Mouse (Mus musculus): ENCODE data around the gene Cd59b. TPM values are rescaled to one million over a fixed set of nuclear protein-coding genes. Genes with fewer than 3 reads are reported as not detected.
"Not testable (repeated sequence)": the region's sequence is repeated elsewhere in the genome, so short reads cannot be mapped to it uniquely, and the experiment has no call there.

The Cd59b gene
- polyA plus RNA-seq, 1 experiment from 2014 or later = 2.0 TPM

GRCm38 (mm10) chr2:104082474-104082873 is 12.8 kb downstream of the Cd59b start:
- no peak overlapping the region for H3K27ac ChIP-seq (ENCODE audit: low read depth, low read length)
- ATAC-seq (ENCODE audit: low read depth) = no peak
- H3K9ac ChIP-seq (replicated peaks; ENCODE audit: low read depth, low read length) = no peak overlapping the region
- H3K36me3 ChIP-seq (ENCODE audit: control insufficient read depth, insufficient read depth, low read length) = no peaks in the 10 kb centered on the region
- no peaks in the 10 kb centered on the region for H3K9me3 ChIP-seq (ENCODE audit: control insufficient read depth, low read length)
- no peaks in the 10 kb centered on the region for H3K27me3 ChIP-seq (ENCODE audit: control insufficient read depth, insufficient read depth, low read length)
- H3K4me3 ChIP-seq (ENCODE audit: low read depth, low read length) = no peak overlapping the region
- H3K4me2 ChIP-seq (ENCODE audit: low read depth, low read length) = no peak overlapping the region
- H3K4me1 ChIP-seq (ENCODE audit: control insufficient read depth, insufficient read depth, low read length) = no peaks in the 10 kb centered on the region

GRCm38 (mm10) chr2:104084027-104084426 is 14.4 kb downstream of the Cd59b start:
- not testable (repeated sequence) for H3K36me3 ChIP-seq (ENCODE audit: control insufficient read depth, insufficient read depth, low read length); H3K9ac ChIP-seq (replicated peaks; ENCODE audit: low read depth, low read length); H3K9me3 ChIP-seq (ENCODE audit: control insufficient read depth, low read length); H3K4me2 ChIP-seq (ENCODE audit: low read depth, low read length); H3K27ac ChIP-seq (ENCODE audit: low read depth, low read length); H3K4me1 ChIP-seq (ENCODE audit: control insufficient read depth, insufficient read depth, low read length); H3K4me3 ChIP-seq (ENCODE audit: low read depth, low read length); ATAC-seq (ENCODE audit: low read depth); H3K27me3 ChIP-seq (ENCODE audit: control insufficient read depth, insufficient read depth, low read length)

- ATAC-seq (ENCODE audit: low read depth); H3K27ac ChIP-seq (ENCODE audit: low read depth, low read length); H3K4me2 ChIP-seq (ENCODE audit: low read depth, low read length); H3K9ac ChIP-seq (replicated peaks; ENCODE audit: low read depth, low read length); H3K36me3 ChIP-seq (ENCODE audit: control insufficient read depth, insufficient read depth, low read length); H3K4me1 ChIP-seq (ENCODE audit: control insufficient read depth, insufficient read depth, low read length); H3K27me3 ChIP-seq (ENCODE audit: control insufficient read depth, insufficient read depth, low read length); H3K9me3 ChIP-seq (ENCODE audit: control insufficient read depth, low read length); H3K4me3 ChIP-seq (ENCODE audit: low read depth, low read length): not testable (repeated sequence)
- 82% methylated on average over 1 of the region's 1 CpGs for WGBS
Observed at GRCm38 (mm10) chr2:104087562-104087961, 17.9 kb downstream of the Cd59b start.

- Histone ChIP-seq H3K27ac (ENCODE audit: low read depth, low read length) (no peak overlapping the region), H3K9ac (replicated peaks; ENCODE audit: low read depth, low read length) (no peak overlapping the region), H3K36me3 (ENCODE audit: control insufficient read depth, insufficient read depth, low read length) (no peaks in the 10 kb centered on the region), H3K9me3 (ENCODE audit: control insufficient read depth, low read length) (no peaks in the 10 kb centered on the region), H3K27me3 (ENCODE audit: control insufficient read depth, insufficient read depth, low read length) (no peaks in the 10 kb centered on the region), H3K4me3 (ENCODE audit: low read depth, low read length) (no peak overlapping the region), H3K4me2 (ENCODE audit: low read depth, low read length) (no peak overlapping the region), H3K4me1 (ENCODE audit: control insufficient read depth, insufficient read depth, low read length) (no peaks in the 10 kb centered on the region)
- no peak for ATAC-seq (ENCODE audit: low read depth)
- WGBS = 82% methylated on average over 2 of the region's 2 CpGs
Observed at GRCm38 (mm10) chr2:104093305-104093704, 23.7 kb downstream of the Cd59b start.

GRCm38 (mm10) chr2:104095741-104096213 is 26.1 kb downstream of the Cd59b start, which contains the start of gene Cd59a:
Gene Cd59a, plus strand, starts transcription at chr2:104095801.
- H3K4me1 ChIP-seq (ENCODE audit: control insufficient read depth, insufficient read depth, low read length) = no peaks in the 10 kb centered on the region
- H3K9me3 ChIP-seq (ENCODE audit: control insufficient read depth, low read length) = no peaks in the 10 kb centered on the region
- peak within 1 kb of the TSS; percentile 52 for H3K4me2 ChIP-seq (ENCODE audit: low read depth, low read length)
- H3K4me3 ChIP-seq (ENCODE audit: low read depth, low read length) = peak within 1 kb of the TSS; percentile 33
- H3K9ac ChIP-seq (replicated peaks; ENCODE audit: low read depth, low read length) = 0 out of 2 replicates have a peak within 1 kb of the TSS, but pooled peaks have one; percentile 17
- ATAC-seq (ENCODE audit: low read depth) = peak; percentile 94
- H3K36me3 ChIP-seq (ENCODE audit: control insufficient read depth, insufficient read depth, low read length) = no peaks in the 10 kb centered on the region
- no peaks in the 10 kb centered on the region for H3K27me3 ChIP-seq (ENCODE audit: control insufficient read depth, insufficient read depth, low read length)
- 6% methylated on average over 15 of the region's 15 CpGs for whole genome bisulfite sequencing
- peak within 1 kb of the TSS; percentile 23; the same call in 1 of the 2 replicates for H3K27ac ChIP-seq (ENCODE audit: low read depth, low read length)

- Histone ChIP-seq H3K27me3 (ENCODE audit: control insufficient read depth, insufficient read depth, low read length) (no peaks in the 10 kb centered on the region), H3K36me3 (ENCODE audit: control insufficient read depth, insufficient read depth, low read length) (no peaks in the 10 kb centered on the region), H3K4me3 (ENCODE audit: low read depth, low read length) (peak overlapping the region; percentile 33), H3K9me3 (ENCODE audit: control insufficient read depth, low read length) (no peaks in the 10 kb centered on the region), H3K4me1 (ENCODE audit: control insufficient read depth, insufficient read depth, low read length) (no peaks in the 10 kb centered on the region), H3K9ac (replicated peaks; ENCODE audit: low read depth, low read length) (0 out of 2 replicates have a peak overlapping the region, but pooled peaks have one; percentile 17), H3K27ac (ENCODE audit: low read depth, low read length) (0 out of 2 replicates have a peak overlapping the region, but pooled peaks have one; percentile 23), H3K4me2 (ENCODE audit: low read depth, low read length) (peak overlapping the region; percentile 52)
- ATAC-seq (ENCODE audit: low read depth) = no peak
- 43% methylated on average over 10 of the region's 10 CpGs for WGBS
Observed at GRCm38 (mm10) chr2:104096256-104096655, 26.6 kb downstream of the Cd59b start.

- 70% methylated on average over 1 of the region's 1 CpGs for WGBS
- H3K36me3 ChIP-seq (ENCODE audit: control insufficient read depth, insufficient read depth, low read length); H3K4me3 ChIP-seq (ENCODE audit: low read depth, low read length); H3K27ac ChIP-seq (ENCODE audit: low read depth, low read length); H3K4me2 ChIP-seq (ENCODE audit: low read depth, low read length); H3K4me1 ChIP-seq (ENCODE audit: control insufficient read depth, insufficient read depth, low read length); H3K27me3 ChIP-seq (ENCODE audit: control insufficient read depth, insufficient read depth, low read length); H3K9me3 ChIP-seq (ENCODE audit: control insufficient read depth, low read length); H3K9ac ChIP-seq (replicated peaks; ENCODE audit: low read depth, low read length); ATAC-seq (ENCODE audit: low read depth): not testable (repeated sequence)
Observed at GRCm38 (mm10) chr2:104096796-104097195, 27.1 kb downstream of the Cd59b start.

GRCm38 (mm10) chr2:104097396-104097795 is 27.7 kb downstream of the Cd59b start:
- not testable (repeated sequence) for H3K9me3 ChIP-seq (ENCODE audit: control insufficient read depth, low read length); H3K4me2 ChIP-seq (ENCODE audit: low read depth, low read length); H3K27me3 ChIP-seq (ENCODE audit: control insufficient read depth, insufficient read depth, low read length); H3K4me3 ChIP-seq (ENCODE audit: low read depth, low read length); H3K9ac ChIP-seq (replicated peaks; ENCODE audit: low read depth, low read length); H3K27ac ChIP-seq (ENCODE audit: low read depth, low read length); H3K36me3 ChIP-seq (ENCODE audit: control insufficient read depth, insufficient read depth, low read length); ATAC-seq (ENCODE audit: low read depth); H3K4me1 ChIP-seq (ENCODE audit: control insufficient read depth, insufficient read depth, low read length)
- 98% methylated on average over 4 of the region's 4 CpGs for WGBS

GRCm38 (mm10) chr2:104098529-104099230 is 29.0 kb downstream of the Cd59b start:
- Histone ChIP-seq H3K9ac (replicated peaks; ENCODE audit: low read depth, low read length) (no peak overlapping the region), H3K4me3 (ENCODE audit: low read depth, low read length) (no peak overlapping the region), H3K36me3 (ENCODE audit: control insufficient read depth, insufficient read depth, low read length) (no peaks in the 10 kb centered on the region), H3K27me3 (ENCODE audit: control insufficient read depth, insufficient read depth, low read length) (no peaks in the 10 kb centered on the region), H3K27ac (ENCODE audit: low read depth, low read length) (no peak overlapping the region), H3K4me1 (ENCODE audit: control insufficient read depth, insufficient read depth, low read length) (no peaks in the 10 kb centered on the region), H3K9me3 (ENCODE audit: control insufficient read depth, low read length) (no peaks in the 10 kb centered on the region), H3K4me2 (ENCODE audit: low read depth, low read length) (no peak overlapping the region)
- 38% methylated on average over 3 of the region's 3 CpGs for WGBS
- ATAC-seq (ENCODE audit: low read depth) = no peak

Data from neural tube, embryonic 14.5 days (tissue).